Mouse (Mus musculus): ENCODE measurements at regions not wholly inside any gene's neighbourhood (a gene's known extent, or its start where the extent isn't known, plus 50 kb on each side); places are given as distances from the start of the nearest gene placed in this dataset.

DNA sequence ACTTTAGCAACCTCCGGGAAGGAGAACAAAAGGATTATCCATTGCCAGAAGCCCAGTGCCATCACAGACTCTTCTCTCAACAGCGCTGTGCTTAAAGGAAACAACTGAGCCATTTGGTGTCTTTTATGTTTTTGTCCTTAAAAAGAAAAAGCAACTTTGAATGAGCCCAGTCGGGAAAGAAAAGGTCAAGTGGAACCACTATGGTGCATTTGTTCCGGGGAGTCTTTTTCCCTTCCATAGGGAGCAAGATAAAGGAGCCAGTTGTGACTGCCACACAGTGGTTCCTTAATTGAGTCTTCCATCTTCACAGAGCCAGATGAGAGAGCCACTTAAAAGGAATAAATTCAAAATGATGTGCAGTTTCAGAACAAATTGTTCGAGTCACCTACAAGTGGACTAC is 534.3 kb downstream of the Poteg start:
- Histone ChIP-seq H3K27ac (replicated peaks) (no peak overlapping the region), H3K4me1 (no peaks in the 10 kb centered on the region), H3K36me3 (replicated peaks) (no peaks in the 10 kb centered on the region), H3K9me3 (no peaks in the 10 kb centered on the region), H3K4me3 (no peak overlapping the region), H3K27me3 (replicated peaks; ENCODE audit: low read depth, poor library complexity, severe bottlenecking) (no peaks in the 10 kb centered on the region)
- DNase-seq (ENCODE audit: low spot score) = no peak
- 53% methylated on average over 5 of the region's 5 CpGs for WGBS

DNA sequence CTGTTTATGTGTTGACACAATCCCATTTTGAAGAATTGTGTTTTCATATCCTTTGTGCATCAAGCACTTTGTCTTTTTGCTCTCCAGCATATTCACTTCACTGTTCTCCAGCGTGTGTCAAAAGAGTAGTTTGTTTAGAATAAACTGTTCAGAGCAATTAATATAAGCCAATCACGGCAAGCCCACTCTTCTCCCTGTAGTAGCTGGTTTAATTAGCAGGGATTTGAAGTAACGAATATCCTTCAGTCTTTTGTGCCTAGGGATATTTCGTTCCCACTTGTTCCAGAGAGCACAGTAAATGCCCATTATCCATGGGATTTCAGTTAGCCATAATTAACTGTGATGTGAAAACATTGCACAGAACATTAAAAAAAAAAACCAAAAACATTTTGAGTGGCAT is 565.4 kb downstream of the Poteg start:
- Histone ChIP-seq H3K9me3 (no peaks in the 10 kb centered on the region), H3K4me3 (no peak overlapping the region), H3K36me3 (replicated peaks) (no peaks in the 10 kb centered on the region), H3K27me3 (replicated peaks; ENCODE audit: low read depth, poor library complexity, severe bottlenecking) (no peaks in the 10 kb centered on the region), H3K4me1 (no peaks in the 10 kb centered on the region), H3K27ac (replicated peaks) (no peak overlapping the region)
- no peak for DNase-seq (ENCODE audit: low spot score)
- 69% methylated on average over 4 of the region's 4 CpGs for WGBS
